Mouse (Mus musculus): ENCODE data around the gene Slc35e3.

- no peak for TF ChIP-seq CTCF (conservative IDR thresholded peaks at IDR 0.05 in 1 of 2, IDR thresholded peaks at IDR 0.05 in 1 of 2; ENCODE audit: low read depth in 2 of 2, low read length in 2 of 2)
- TF ChIP-seq MEF2A (IDR thresholded peaks at IDR 0.05; ENCODE audit: borderline replicate concordance, low read depth, low read length): no peak
- TF ChIP-seq HCFC1 (IDR thresholded peaks at IDR 0.05; ENCODE audit: low read depth, low read length): no peak
- no peak for TF ChIP-seq CHD1 (IDR thresholded peaks at IDR 0.05; ENCODE audit: low read depth, low read length)
- TF ChIP-seq POLR2A (IDR thresholded peaks at IDR 0.05; ENCODE audit: low read depth, low read length): no peak
- no peak for TF ChIP-seq GABPA (IDR thresholded peaks at IDR 0.05; ENCODE audit: insufficient replicate concordance, low read depth, low read length)
Observed at GRCm38 (mm10) chr10:117757796-117758342, 11.7 kb upstream of the Slc35e3 start.

Data from CH12.LX (cell line).